Mouse (Mus musculus) C2C12 (cell line): Measurements from ENCODE around the gene Tldc2.

Experiments
- CEBPB ChIP-seq: IDR thresholded peaks from one replicate; pipeline ENCODE4 v1.6.1; 2011; ENCODE audit warnings: low read depth, mild to moderate bottlenecking, control low read depth, moderate library complexity
- CTCF ChIP-seq: IDR thresholded peaks from one replicate; pipeline ENCODE4 v1.5.1; 2011; ENCODE audit not compliant: control insufficient read depth, insufficient read depth, insufficient read length
- FOSL1 ChIP-seq: IDR thresholded peaks from one replicate; pipeline ENCODE4 v1.8.0; 2011; ENCODE audit warnings: mild to moderate bottlenecking, low read length; ENCODE audit not compliant: poor library complexity, insufficient read depth, severe bottlenecking
- MAX ChIP-seq: IDR thresholded peaks from one replicate; pipeline ENCODE4 v1.6.1; 2011; ENCODE audit warnings: mild to moderate bottlenecking, control low read depth
- MYOD1 ChIP-seq: IDR thresholded peaks from one replicate; pipeline ENCODE4 v1.6.1; 2011; ENCODE audit warnings: low read depth; ENCODE audit not compliant: control insufficient read depth, insufficient read length
- MYOG ChIP-seq: IDR thresholded peaks from one replicate; pipeline ENCODE4 v1.6.1; 2011; ENCODE audit not compliant: control insufficient read depth, insufficient read length; ENCODE audit errors: extremely low read depth
- USF1 ChIP-seq: IDR thresholded peaks from one replicate; pipeline ENCODE4 v1.6.1; 2011; ENCODE audit warnings: low read depth, mild to moderate bottlenecking, control low read depth, moderate library complexity

DNA sequence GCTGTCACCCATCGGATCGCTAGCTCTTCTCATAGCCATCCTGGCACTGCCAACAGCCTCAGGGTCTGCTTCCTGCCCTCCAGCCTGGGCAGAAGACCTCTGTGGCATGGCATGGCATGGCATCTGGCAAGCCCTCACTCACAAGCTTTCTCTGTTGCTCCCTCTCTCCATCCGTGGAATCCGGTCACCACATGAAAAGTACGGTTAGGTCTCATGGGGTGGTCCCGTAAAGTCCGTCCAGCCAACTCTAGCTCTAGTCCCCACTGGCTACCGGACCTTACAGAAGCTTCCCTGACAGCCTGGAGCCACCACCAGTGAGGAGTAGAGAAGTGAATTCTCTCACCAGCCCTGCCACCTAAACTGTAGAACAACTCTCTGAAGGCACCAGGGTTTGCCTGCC is 5.5 kb upstream of the Tldc2 start:
- TF ChIP-seq CTCF: no peak
- TF ChIP-seq MYOD1: no peak
- no peak for TF ChIP-seq MYOG
- TF ChIP-seq CEBPB: no peak
- no peak for TF ChIP-seq USF1
- TF ChIP-seq MAX: no peak
- no peak for TF ChIP-seq FOSL1
